Mouse (Mus musculus): ENCODE data around the gene Bcar3. TPM values are rescaled to one million over a fixed set of nuclear protein-coding genes. Genes with fewer than 3 reads are reported as not detected.

The Bcar3 gene
- polyA plus RNA-seq, 1 experiment from 2014 or later: 6.9 TPM

- H3K4me3 ChIP-seq (replicated peaks): peak overlapping the region; percentile 87
- H3K4me2 ChIP-seq: peak overlapping the region; percentile 71
- H3K27me3 ChIP-seq: no peaks in the 10 kb centered on the region
- under 1% methylated on average over 102 of the region's 105 CpGs for WGBS
- H3K9ac ChIP-seq (replicated peaks): peak overlapping the region; percentile 93
- H3K9me3 ChIP-seq: no peaks in the 10 kb centered on the region
- peak; percentile 21 for ATAC-seq (ENCODE audit: insufficient number of reproducible peaks, insufficient read depth, low FRiP score, low TSS enrichment, low read depth)
- peaks cover 38% of the 10 kb centered on the region for H3K4me1 ChIP-seq (replicated peaks)
- H3K36me3 ChIP-seq: no peaks in the 10 kb centered on the region
- peak overlapping the region; percentile 99 for H3K27ac ChIP-seq
Measured at GRCm38 (mm10) chr3:122293223-122293953, 548 bp upstream of the Bcar3 start.

- WGBS: 13% methylated on average over 5 of the region's 5 CpGs
- Histone ChIP-seq H3K36me3 (no peaks in the 10 kb centered on the region), H3K27ac (peak overlapping the region; percentile 99), H3K9me3 (no peaks in the 10 kb centered on the region), H3K4me1 (replicated peaks) (peaks cover 38% of the 10 kb centered on the region), H3K27me3 (no peaks in the 10 kb centered on the region), H3K9ac (replicated peaks) (no peak overlapping the region), H3K4me3 (replicated peaks) (no peak overlapping the region), H3K4me2 (no peak overlapping the region)
- ATAC-seq (ENCODE audit: insufficient number of reproducible peaks, insufficient read depth, low FRiP score, low TSS enrichment, low read depth): no peak
Measured at GRCm38 (mm10) chr3:122295511-122295910, 1.6 kb downstream of the Bcar3 start.

- Histone ChIP-seq H3K27me3 (peaks cover 2% of the 10 kb centered on the region; the same call in 1 of the 2 replicates), H3K9ac (replicated peaks) (no peak overlapping the region), H3K36me3 (no peaks in the 10 kb centered on the region), H3K27ac (no peak overlapping the region), H3K4me3 (replicated peaks) (no peak overlapping the region), H3K4me2 (no peak overlapping the region), H3K9me3 (no peaks in the 10 kb centered on the region), H3K4me1 (replicated peaks) (peaks cover 33% of the 10 kb centered on the region)
- WGBS: 68% methylated on average over 5 of the region's 5 CpGs
- no peak for ATAC-seq (ENCODE audit: insufficient number of reproducible peaks, insufficient read depth, low FRiP score, low TSS enrichment, low read depth)
Measured at GRCm38 (mm10) chr3:122296979-122297378, 3.0 kb downstream of the Bcar3 start.

- Histone ChIP-seq H3K27ac (no peak overlapping the region), H3K9ac (replicated peaks) (no peak overlapping the region), H3K4me1 (replicated peaks) (peaks cover 14% of the 10 kb centered on the region), H3K9me3 (no peaks in the 10 kb centered on the region), H3K27me3 (peaks cover 2% of the 10 kb centered on the region; the same call in 1 of the 2 replicates), H3K4me3 (replicated peaks) (no peak overlapping the region), H3K36me3 (no peaks in the 10 kb centered on the region), H3K4me2 (no peak overlapping the region)
- no peak for ATAC-seq (ENCODE audit: insufficient number of reproducible peaks, insufficient read depth, low FRiP score, low TSS enrichment, low read depth)
- 69% methylated on average over 9 of the region's 9 CpGs for WGBS
Measured at GRCm38 (mm10) chr3:122300983-122301919, 7.3 kb downstream of the Bcar3 start.

GRCm38 (mm10) chr3:122304560-122304959 is 10.6 kb downstream of the Bcar3 start:
- ATAC-seq (ENCODE audit: insufficient number of reproducible peaks, insufficient read depth, low FRiP score, low TSS enrichment, low read depth): no peak
- H3K9me3 ChIP-seq: no peaks in the 10 kb centered on the region
- H3K36me3 ChIP-seq: no peaks in the 10 kb centered on the region
- 0 out of 2 replicates have a peak, but pooled peaks cover 8% of the 10 kb centered on the region for H3K4me1 ChIP-seq (replicated peaks)
- no peak overlapping the region for H3K27ac ChIP-seq
- 82% methylated on average over 4 of the region's 4 CpGs for WGBS
- H3K4me3 ChIP-seq (replicated peaks): no peak overlapping the region
- no peak overlapping the region for H3K4me2 ChIP-seq
- H3K27me3 ChIP-seq: peaks cover 2% of the 10 kb centered on the region
- H3K9ac ChIP-seq (replicated peaks): no peak overlapping the region

GRCm38 (mm10) chr3:122307894-122308671 is 14.1 kb downstream of the Bcar3 start:
- ATAC-seq (ENCODE audit: insufficient number of reproducible peaks, insufficient read depth, low FRiP score, low TSS enrichment, low read depth): no peak

GRCm38 (mm10) chr3:122308981-122309380 is 15.0 kb downstream of the Bcar3 start:
- Histone ChIP-seq H3K36me3 (no peaks in the 10 kb centered on the region), H3K9me3 (no peaks in the 10 kb centered on the region), H3K4me1 (replicated peaks) (peaks cover 8% of the 10 kb centered on the region; the same call in 1 of the 2 replicates), H3K4me3 (replicated peaks) (no peak overlapping the region), H3K27me3 (no peaks in the 10 kb centered on the region; the same call in 1 of the 2 replicates), H3K9ac (replicated peaks) (no peak overlapping the region), H3K4me2 (no peak overlapping the region), H3K27ac (no peak overlapping the region; the same call in 1 of the 2 replicates)
- no peak for ATAC-seq (ENCODE audit: insufficient number of reproducible peaks, insufficient read depth, low FRiP score, low TSS enrichment, low read depth)
- WGBS: 31% methylated on average over 6 of the region's 6 CpGs

More at GRCm38 (mm10) chr3:122307894-122308671, 14.1 kb downstream of the Bcar3 start:
- no peak overlapping the region for H3K4me2 ChIP-seq
- H3K36me3 ChIP-seq: no peaks in the 10 kb centered on the region
- peaks cover 8% of the 10 kb centered on the region; the same call in 1 of the 2 replicates for H3K4me1 ChIP-seq (replicated peaks)
- no peak overlapping the region for H3K9ac ChIP-seq (replicated peaks)
- WGBS: 70% methylated on average over 4 of the region's 4 CpGs
- H3K4me3 ChIP-seq (replicated peaks): no peak overlapping the region
- H3K9me3 ChIP-seq: no peaks in the 10 kb centered on the region
- no peaks in the 10 kb centered on the region; the same call in 1 of the 2 replicates for H3K27me3 ChIP-seq
- no peak overlapping the region for H3K27ac ChIP-seq

- Histone ChIP-seq H3K36me3 (no peaks in the 10 kb centered on the region), H3K4me3 (replicated peaks) (no peak overlapping the region), H3K9ac (replicated peaks) (no peak overlapping the region), H3K9me3 (no peaks in the 10 kb centered on the region), H3K4me2 (no peak overlapping the region), H3K27ac (no peak overlapping the region), H3K4me1 (replicated peaks) (peaks cover 6% of the 10 kb centered on the region), H3K27me3 (no peaks in the 10 kb centered on the region; the same call in 1 of the 2 replicates)
- ATAC-seq (ENCODE audit: insufficient number of reproducible peaks, insufficient read depth, low FRiP score, low TSS enrichment, low read depth): no peak
- WGBS: 16% methylated on average over 2 of the region's 2 CpGs
Measured at GRCm38 (mm10) chr3:122312078-122312477, 18.1 kb downstream of the Bcar3 start.

GRCm38 (mm10) chr3:122312936-122313629 is 19.1 kb downstream of the Bcar3 start:
- H3K27ac ChIP-seq: no peak overlapping the region
- no peak for ATAC-seq (ENCODE audit: insufficient number of reproducible peaks, insufficient read depth, low FRiP score, low TSS enrichment, low read depth)
- H3K36me3 ChIP-seq: no peaks in the 10 kb centered on the region
- 82% methylated on average over 10 of the region's 10 CpGs for WGBS
- no peak overlapping the region for H3K9ac ChIP-seq (replicated peaks)
- no peak overlapping the region for H3K4me2 ChIP-seq
- H3K27me3 ChIP-seq: no peaks in the 10 kb centered on the region; the same call in 1 of the 2 replicates
- H3K9me3 ChIP-seq: no peaks in the 10 kb centered on the region
- H3K4me1 ChIP-seq (replicated peaks): peaks cover 6% of the 10 kb centered on the region
- H3K4me3 ChIP-seq (replicated peaks): no peak overlapping the region

- no peaks in the 10 kb centered on the region; the same call in 1 of the 2 replicates for H3K27me3 ChIP-seq
- peaks cover 6% of the 10 kb centered on the region for H3K4me1 ChIP-seq (replicated peaks)
- no peak for ATAC-seq (ENCODE audit: insufficient number of reproducible peaks, insufficient read depth, low FRiP score, low TSS enrichment, low read depth)
- H3K4me2 ChIP-seq: no peak overlapping the region
- no peaks in the 10 kb centered on the region for H3K36me3 ChIP-seq
- H3K4me3 ChIP-seq (replicated peaks): no peak overlapping the region
- no peak overlapping the region for H3K9ac ChIP-seq (replicated peaks)
- no peaks in the 10 kb centered on the region for H3K9me3 ChIP-seq
- no peak overlapping the region for H3K27ac ChIP-seq
- WGBS: 57% methylated on average over 7 of the region's 7 CpGs
Measured at GRCm38 (mm10) chr3:122313936-122314335, 20.0 kb downstream of the Bcar3 start.
